Mouse (Mus musculus) hindbrain, postnatal 0 days (tissue): ENCODE results near the gene Igsf6. TPM values are rescaled to one million over a fixed set of nuclear protein-coding genes. Genes with fewer than 3 reads are reported as not detected.

Experiments
- ATAC-seq: fragments of 200-750 bp; cut with Nextera tagmentation; 2 replicates; pipeline ENCODE4 v1.8.0; 2017; ENCODE audit warnings: mild to moderate bottlenecking, moderate TSS enrichment, moderate library complexity
- DNase-seq: peaks from one replicate; pipeline ENCODE4 v3.0.0-alpha.2; 2015; ENCODE audit warnings: low spot score
- H3K27ac ChIP-seq: fragments of 300-500 bp; sonication (generic); 2 replicates; pipeline ENCODE4 v1.5.1; 2014; ENCODE audit warnings: mild to moderate bottlenecking
- H3K27me3 ChIP-seq: fragments of 300-500 bp; sonication (generic); 2 replicates; pipeline ENCODE4 v1.6.1; 2014; ENCODE audit warnings: low read length, mixed read lengths; ENCODE audit not compliant: insufficient read depth
- H3K36me3 ChIP-seq: fragments of 300-500 bp; sonication (generic); 2 replicates; pipeline ENCODE4 v1.6.1; 2014; ENCODE audit warnings: low read length, mixed read lengths; ENCODE audit not compliant: insufficient read depth
- H3K4me1 ChIP-seq: fragments of 300-500 bp; sonication (generic); 2 replicates; pipeline ENCODE4 v1.6.1; 2014; ENCODE audit warnings: antibody characterized with exemption, low read length, mixed read lengths; ENCODE audit not compliant: insufficient read depth
- H3K4me2 ChIP-seq: fragments of 300-500 bp; sonication (generic); 2 replicates; pipeline ENCODE4 v1.6.1; 2014; ENCODE audit warnings: low read depth, mild to moderate bottlenecking, low read length, moderate library complexity, mixed read lengths
- H3K4me3 ChIP-seq: fragments of 300-500 bp; sonication (generic); 2 replicates; pipeline ENCODE4 v1.5.1; 2014; ENCODE audit warnings: low read length
- H3K9ac ChIP-seq: fragments of 300-500 bp; sonication (generic); replicated peaks from 2 replicates; pipeline ENCODE4 v1.6.1; 2014; ENCODE audit warnings: mild to moderate bottlenecking, low read length, moderate library complexity, mixed read lengths
- H3K9me3 ChIP-seq: fragments of 300-500 bp; sonication (generic); 2 replicates; pipeline ENCODE4 v1.6.1; 2016; ENCODE audit warnings: low read length, mixed read lengths
- CTCF ChIP-seq: IDR thresholded peaks from 2 replicates; pipeline ENCODE4 v1.5.1; 2016; ENCODE audit warnings: antibody characterized with exemption, control low read depth, low read depth
- WGBS: fragments of 180-500 bp; shearing (Covaris S2); extraction: QIAGEN DNeasy Blood & Tissue Kit; methylation state at CpG from one replicate; pipeline ENCODE4 v1.1.7; 2014; 5-methylcytosine and 5-hydroxymethylcytosine counted together
- polyA plus RNA-seq: library from polyadenylated mRNA; unstranded; fragments of >200 nt; fragmentation: Nextera tagmentation; extraction: Ambion mirVana; gene quantifications from 2 replicates; pipeline ENCODE4 v1.2.1, GENCODE M21; 2015
- total RNA-seq: library from RNA; depleted of rRNA; stranded (reverse); fragments of >200 nt; gene quantifications from 2 replicates; pipeline ENCODE4 v1.2.3, GENCODE M21; 2014

Igsf6 gene
- total and polyA plus RNA-seq, 2 experiments from 2014 or later = 0.86 TPM; not detected in 1

DNA sequence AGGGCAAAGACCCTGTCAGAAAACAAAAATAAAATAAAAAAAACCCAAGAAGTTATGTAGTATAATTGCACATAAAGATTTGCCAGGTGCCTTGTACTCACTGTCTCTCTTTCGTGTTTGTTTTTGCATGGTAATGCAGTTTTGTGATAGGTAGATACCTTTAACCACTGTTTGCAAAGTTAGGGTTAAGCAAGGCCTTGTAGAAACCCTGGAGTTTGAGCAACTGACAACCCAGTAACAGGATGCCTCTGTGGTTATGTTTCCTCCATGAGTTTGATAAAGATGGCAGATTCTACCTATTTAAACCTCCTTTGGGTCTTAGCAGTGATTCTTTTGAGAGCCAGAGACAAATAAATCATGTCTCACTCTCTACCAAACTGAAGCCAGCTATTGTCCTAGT lies 30.9 kb downstream of the Igsf6 start:
- Histone ChIP-seq H3K4me1 (no peaks in the 10 kb centered on the region), H3K27ac (no peak overlapping the region), H3K4me3 (no peak overlapping the region), H3K27me3 (no peaks in the 10 kb centered on the region), H3K4me2 (no peak overlapping the region), H3K9ac (no peak overlapping the region), H3K9me3 (no peaks in the 10 kb centered on the region), H3K36me3 (no peaks in the 10 kb centered on the region)
- DNase-seq (no peak), ATAC-seq (no peak)
- no peak for TF ChIP-seq CTCF
- WGBS = 96% methylated on average over 1 of the region's 1 CpGs

DNA sequence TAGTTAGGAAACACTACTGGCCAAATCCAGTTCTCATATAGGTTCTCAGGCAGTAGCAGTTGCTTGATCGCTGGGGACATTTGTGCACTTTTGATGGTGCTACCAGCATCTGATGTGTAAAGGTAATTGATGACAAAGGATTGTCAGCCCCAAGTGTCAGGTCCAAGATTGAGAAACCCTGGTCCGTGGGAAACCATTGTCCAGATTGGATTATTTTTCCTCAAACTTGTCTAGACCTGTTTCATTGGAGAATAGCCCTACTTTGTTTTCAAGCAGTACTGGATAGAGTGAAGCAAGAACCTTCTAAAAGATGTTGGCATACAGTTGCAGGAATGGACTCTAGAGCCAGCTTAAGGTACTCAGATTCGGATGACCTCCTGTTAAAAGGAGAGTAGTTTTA lies 31.4 kb downstream of the Igsf6 start:
- no peak for DNase-seq
- H3K4me3 ChIP-seq = no peak overlapping the region
- H3K36me3 ChIP-seq = no peaks in the 10 kb centered on the region
- ATAC-seq = no peak
- no peaks in the 10 kb centered on the region for H3K27me3 ChIP-seq
- 94% methylated on average over 3 of the region's 3 CpGs for WGBS
- no peak overlapping the region for H3K4me2 ChIP-seq
- H3K4me1 ChIP-seq = no peaks in the 10 kb centered on the region
- no peak overlapping the region for H3K27ac ChIP-seq
- no peak overlapping the region for H3K9ac ChIP-seq
- TF ChIP-seq CTCF = no peak
- H3K9me3 ChIP-seq = no peaks in the 10 kb centered on the region

DNA sequence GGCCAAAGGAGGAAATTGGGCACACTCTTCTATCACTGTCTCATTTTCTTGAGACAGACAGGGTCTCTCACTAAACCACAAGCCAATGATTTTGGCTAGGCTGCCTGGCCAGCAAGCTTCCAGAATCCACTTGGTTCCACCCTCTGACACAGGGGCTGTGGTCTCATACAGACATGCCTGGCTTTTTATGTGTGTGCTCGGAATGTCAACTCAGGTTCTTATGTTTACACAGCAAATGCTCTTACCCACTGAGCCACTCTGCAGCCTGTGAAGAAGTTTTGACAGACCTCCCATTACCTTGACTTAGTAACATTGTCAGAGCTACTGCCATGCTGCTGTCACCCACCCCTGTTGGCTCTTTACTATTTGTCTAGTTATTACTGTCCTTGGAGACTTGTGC lies 32.4 kb downstream of the Igsf6 start:
- TF ChIP-seq CTCF = no peak
- Histone ChIP-seq H3K9me3 (no peaks in the 10 kb centered on the region), H3K27ac (no peak overlapping the region), H3K4me3 (no peak overlapping the region), H3K9ac (no peak overlapping the region), H3K27me3 (no peaks in the 10 kb centered on the region), H3K4me1 (no peaks in the 10 kb centered on the region), H3K36me3 (no peaks in the 10 kb centered on the region), H3K4me2 (no peak overlapping the region)
- WGBS = 70% methylated on average over 1 of the region's 1 CpGs
- DNase-seq (no peak), ATAC-seq (no peak)

DNA sequence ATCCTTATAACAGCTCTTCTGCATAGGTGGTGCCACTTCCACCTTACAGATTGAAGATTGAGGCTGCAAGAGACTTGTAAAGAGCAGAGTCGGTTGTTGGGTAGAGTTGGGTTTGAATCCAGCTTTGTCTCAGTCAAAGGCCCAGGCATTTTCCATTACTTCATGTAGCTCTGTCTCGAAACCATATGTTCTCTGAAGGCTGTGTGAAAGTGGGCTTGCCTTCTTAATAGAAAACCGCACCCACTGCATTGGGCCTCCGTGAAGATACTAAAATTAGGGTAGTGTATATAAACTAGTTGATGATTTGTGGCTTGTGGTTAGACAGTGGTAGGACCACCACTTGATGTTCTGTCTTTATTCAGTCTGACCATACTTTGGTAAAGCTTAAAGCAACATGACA lies 33.8 kb downstream of the Igsf6 start:
- Histone ChIP-seq H3K4me3 (no peak overlapping the region), H3K36me3 (no peaks in the 10 kb centered on the region), H3K9ac (no peak overlapping the region), H3K27me3 (no peaks in the 10 kb centered on the region), H3K4me1 (peaks cover 10% of the 10 kb centered on the region), H3K4me2 (no peak overlapping the region), H3K9me3 (no peaks in the 10 kb centered on the region), H3K27ac (no peak overlapping the region)
- ATAC-seq (no peak), DNase-seq (no peak)
- 91% methylated on average over 4 of the region's 4 CpGs for WGBS
- no peak for TF ChIP-seq CTCF

DNA sequence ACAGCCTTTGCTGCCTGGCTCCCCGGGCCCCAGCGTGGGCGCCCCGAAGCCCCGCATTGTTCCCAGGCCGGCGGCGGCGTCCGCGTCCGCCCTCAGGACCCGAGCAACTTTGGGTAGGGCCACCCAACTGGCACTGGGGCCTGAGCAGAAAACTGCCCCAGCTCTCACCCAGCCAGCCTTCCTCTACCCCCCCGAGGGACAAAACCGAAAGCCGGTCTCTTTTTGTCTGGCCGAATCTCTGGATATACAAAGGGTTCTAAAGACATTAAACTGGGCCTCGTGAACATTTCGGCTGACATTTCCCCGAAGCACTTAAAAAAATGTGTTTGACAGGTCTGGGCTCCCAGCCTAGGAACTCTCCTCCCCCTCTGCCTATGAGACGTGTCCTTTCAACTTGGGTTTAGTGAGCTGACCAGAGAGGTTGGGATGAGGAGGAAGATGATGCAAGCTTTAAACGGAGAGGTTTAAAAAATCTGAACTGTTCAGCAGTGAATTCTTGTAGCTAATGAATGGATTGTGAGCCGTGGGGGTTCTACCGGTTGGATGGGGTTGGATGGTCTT lies 39.1 kb downstream of the Igsf6 start:
- under 1% methylated on average over 24 of the region's 24 CpGs for WGBS
- Histone ChIP-seq H3K9me3 (no peaks in the 10 kb centered on the region), H3K4me2 (peak overlapping the region; percentile 75), H3K27me3 (0 out of 2 replicates have a peak, but pooled peaks cover 3% of the 10 kb centered on the region), H3K4me1 (peaks cover 14% of the 10 kb centered on the region), H3K27ac (peak overlapping the region; percentile 99), H3K9ac (peak overlapping the region; percentile 95), H3K4me3 (peak overlapping the region; percentile 90), H3K36me3 (no peaks in the 10 kb centered on the region)
- TF ChIP-seq CTCF = no peak
- ATAC-seq (peak; percentile 25; the same call in 1 of the 2 replicates), DNase-seq (peak; percentile 69)

DNA sequence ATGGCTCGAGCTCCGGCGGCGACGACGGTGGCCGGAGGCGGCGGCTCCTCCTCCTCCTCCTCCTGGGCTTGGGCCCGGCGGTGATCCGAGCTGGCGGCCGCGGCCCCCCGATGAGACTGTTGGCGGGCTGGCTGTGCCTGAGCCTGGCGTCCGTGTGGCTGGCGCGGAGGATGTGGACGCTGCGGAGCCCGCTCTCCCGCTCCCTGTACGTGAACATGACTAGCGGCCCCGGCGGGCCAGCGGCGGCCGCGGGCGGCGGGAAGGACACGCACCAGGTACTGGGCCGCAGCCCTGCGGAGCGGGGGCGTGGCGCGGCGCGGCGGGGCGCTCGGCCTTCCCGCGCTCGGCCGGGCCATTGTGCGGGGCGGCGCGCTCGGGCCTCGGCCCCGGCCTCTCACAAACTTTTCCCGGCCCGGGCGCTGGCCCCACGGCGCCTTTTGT lies 39.7 kb downstream of the Igsf6 start:
- TF ChIP-seq CTCF = no peak
- Histone ChIP-seq H3K27ac (peak overlapping the region; percentile 99), H3K4me3 (peak overlapping the region; percentile 90), H3K36me3 (no peaks in the 10 kb centered on the region), H3K27me3 (0 out of 2 replicates have a peak, but pooled peaks cover 3% of the 10 kb centered on the region), H3K4me2 (peak overlapping the region; percentile 75), H3K4me1 (peaks cover 14% of the 10 kb centered on the region), H3K9ac (peak overlapping the region; percentile 95), H3K9me3 (no peaks in the 10 kb centered on the region)
- ATAC-seq (no peak; the same call in none of the 2 replicates), DNase-seq (peak; percentile 57)
- WGBS = 5% methylated on average over 47 of the region's 63 CpGs
